In the genomic region with DNA sequence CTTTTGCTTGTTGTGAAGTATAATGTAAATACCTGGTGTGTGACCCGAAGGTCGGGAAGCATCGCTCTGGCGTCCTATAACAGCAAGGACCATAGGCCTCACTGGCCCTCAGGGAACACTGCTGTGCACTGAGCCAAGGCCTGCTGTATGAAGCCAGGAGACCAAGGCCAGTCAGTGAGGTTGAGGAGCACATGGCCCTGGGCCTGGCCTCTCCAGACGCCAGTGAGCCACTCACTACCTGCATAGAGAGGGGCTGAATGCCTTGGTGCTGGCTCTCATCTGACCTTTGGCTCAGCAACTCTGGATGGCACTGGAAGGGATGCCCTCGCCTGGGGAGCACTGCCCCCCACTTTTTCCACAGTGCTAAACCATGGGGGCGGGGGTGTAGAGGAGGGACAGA, we compare ENCODE assay signal across 15 mouse cellular contexts.
DNase-seq lines count a peak whose midpoint lies in the region; ATAC-seq and TF ChIP-seq lines count a peak whose summit lies in the region.
"Had no signal": no experiment of that assay in that cellular context is flagged by ENCODE, and none has a peak within 500 bp of the region (broad histone marks: within the 10 kb centered on the region; RNA-seq: fewer than 3 reads in every experiment).

No protein-coding gene starts in this region.

- no peak for ATAC-seq in heart, embryonic 11.5 days (replicated peaks; ENCODE audit: insufficient number of reproducible peaks, low FRiP score, low TSS enrichment)
- no peak for ATAC-seq in megakaryocyte-erythroid progenitor cell, adult 5-6 weeks (replicated peaks; ENCODE audit: low FRiP score, low TSS enrichment, poor library complexity, severe bottlenecking)
- ATAC-seq: CD4-positive, CD25-positive, alpha-beta regulatory T cell, adult 4 months had no signal

- no peaks in the 10 kb centered on the region for H3K9me3 ChIP-seq in heart, embryonic 10.5 days
- no peaks in the 10 kb centered on the region for H3K9me3 ChIP-seq in heart, embryonic 11.5 days (replicated peaks; ENCODE audit: control insufficient read depth, low read length)
- no peaks in the 10 kb centered on the region for H3K9me3 ChIP-seq in embryonic facial prominence, embryonic 10.5 days
- H3K9me3 ChIP-seq: heart, embryonic 15.5 days had no signal

- H3K27ac ChIP-seq in heart, embryonic 10.5 days = 0 out of 2 replicates have a peak overlapping the region, but pooled peaks have one; percentile 42
- no peak overlapping the region for H3K27ac ChIP-seq in heart, embryonic 11.5 days (ENCODE audit: low read depth, low read length)
- peak overlapping the region; percentile 7; the same call in 1 of the 2 replicates for H3K27ac ChIP-seq in layer of hippocampus, adult 2 months
- H3K27ac ChIP-seq in embryonic facial prominence, embryonic 10.5 days (replicated peaks) = 0 out of 2 replicates have a peak overlapping the region, but pooled peaks have one; percentile 37

- H3K4me2 ChIP-seq in heart, embryonic 11.5 days = no peak overlapping the region
- H3K4me2 ChIP-seq: heart, embryonic 15.5 days; lung, embryonic 14.5 days had no signal

- H3K9ac ChIP-seq in heart, embryonic 11.5 days (ENCODE audit: low read depth, low read length) = no peak overlapping the region
- H3K9ac ChIP-seq: heart, embryonic 15.5 days; lung, embryonic 14.5 days had no signal

- TF ChIP-seq CTCF in layer of hippocampus, adult 2 months (conservative IDR thresholded peaks at IDR 0.05) = no peak

- H3K4me3 ChIP-seq in heart, embryonic 10.5 days = no peak overlapping the region
- H3K4me3 ChIP-seq in heart, embryonic 11.5 days (ENCODE audit: low read depth, low read length) = no peak overlapping the region
- H3K4me3 ChIP-seq in layer of hippocampus, adult 2 months = no peak overlapping the region
- H3K4me3 ChIP-seq in embryonic facial prominence, embryonic 10.5 days = no peak overlapping the region
- H3K4me3 ChIP-seq: heart, embryonic 15.5 days had no signal

- peaks cover 77% of the 10 kb centered on the region for H3K4me1 ChIP-seq in heart, embryonic 10.5 days
- H3K4me1 ChIP-seq in heart, embryonic 11.5 days (ENCODE audit: control insufficient read depth, insufficient read depth, low read length) = peaks cover 52% of the 10 kb centered on the region
- H3K4me1 ChIP-seq in embryonic facial prominence, embryonic 10.5 days = peaks cover 57% of the 10 kb centered on the region

- no peaks in the 10 kb centered on the region for H3K27me3 ChIP-seq in heart, embryonic 10.5 days (ENCODE audit: insufficient read depth, poor library complexity, severe bottlenecking)
- H3K27me3 ChIP-seq in heart, embryonic 11.5 days (ENCODE audit: control insufficient read depth, insufficient read depth, low read length) = no peaks in the 10 kb centered on the region
- H3K27me3 ChIP-seq in embryonic facial prominence, embryonic 10.5 days (replicated peaks; ENCODE audit: low read depth, poor library complexity, severe bottlenecking) = no peaks in the 10 kb centered on the region
- H3K27me3 ChIP-seq: heart, embryonic 15.5 days had no signal

- WGBS in heart, embryonic 10.5 days = 82% methylated on average over 7 of the region's 7 CpGs
- WGBS in heart, embryonic 11.5 days (ENCODE audit: insufficient replicate concordance) = 87% methylated on average over 7 of the region's 7 CpGs
- 83% methylated on average over 7 of the region's 7 CpGs for WGBS in embryonic facial prominence, embryonic 10.5 days

- peaks cover 21% of the 10 kb centered on the region for H3K36me3 ChIP-seq in heart, embryonic 10.5 days
- no peaks in the 10 kb centered on the region for H3K36me3 ChIP-seq in heart, embryonic 11.5 days (ENCODE audit: control insufficient read depth, insufficient read depth, low read length)
- peaks cover 42% of the 10 kb centered on the region for H3K36me3 ChIP-seq in embryonic facial prominence, embryonic 10.5 days (replicated peaks)

- DNase-seq in heart, embryonic 10.5 days (ENCODE audit: low spot score) = no peak
- no peak for DNase-seq in layer of hippocampus, adult 2 months (ENCODE audit: low spot score in 2 of 2)
- DNase-seq in layer of hippocampus, adult 11-12 months (ENCODE audit: low spot score) = no peak
- DNase-seq in adrenal gland, postnatal 14 days = peak; percentile 47
- DNase-seq in embryonic facial prominence, embryonic 10.5 days (ENCODE audit: low spot score) = no peak
- DNase-seq in spleen, adult 18-20 months = no peak
- DNase-seq: cerebellum, postnatal 14 days; kidney, postnatal 36 days; layer of hippocampus, postnatal 36 days; lung, embryonic 14.5 days; retina, postnatal 1 day had no signal
